Mouse (Mus musculus): ENCODE results near the gene Tdgf1.

- TF ChIP-seq POLR2A (IDR thresholded peaks at IDR 0.05; ENCODE audit: low read depth, low read length), result no peak
- TF ChIP-seq CTCF (IDR thresholded peaks at IDR 0.05; ENCODE audit: extremely low read depth, insufficient read depth, insufficient read length, insufficient replicate concordance), result no peak
Measured at GRCm38 (mm10) chr9:110952931-110953549, 7.1 kb upstream of the Tdgf1 start.
